Mouse (Mus musculus): Measurements from ENCODE around the gene Gtf2ird2. TPM values are rescaled to one million over a fixed set of nuclear protein-coding genes. Genes with fewer than 3 reads are reported as not detected.

The Gtf2ird2 gene
- polyA plus RNA-seq, 1 experiment, result 0.41 TPM

DNA sequence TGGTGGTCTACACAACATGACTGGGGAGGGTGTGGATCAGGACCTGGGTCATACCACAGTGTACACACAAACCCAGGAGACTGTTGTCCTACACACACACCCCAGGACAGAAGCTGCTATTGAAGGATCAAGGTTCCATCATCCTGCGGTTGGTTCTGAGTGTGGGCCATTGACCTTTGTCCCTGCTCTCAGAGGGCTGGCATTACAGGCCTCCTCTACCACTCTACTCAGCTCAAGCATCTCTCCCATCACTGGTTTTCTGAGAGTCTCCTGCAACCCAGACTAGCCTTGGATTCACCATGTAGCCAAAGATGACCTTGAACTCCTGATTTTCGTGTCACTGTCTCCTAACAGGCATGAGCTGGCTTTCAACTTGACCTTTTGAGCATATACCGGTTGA, 52.4 kb downstream of the Gtf2ird2 start:
- Histone ChIP-seq H3K4me1 (ENCODE audit: control insufficient read depth) (peaks cover 10% of the 10 kb centered on the region), H3K4me3 (replicated peaks) (no peak overlapping the region), H3K9me3 (ENCODE audit: control insufficient read depth, low read length) (no peaks in the 10 kb centered on the region), H3K27me3 (ENCODE audit: control insufficient read depth) (no peaks in the 10 kb centered on the region), H3K36me3 (ENCODE audit: control insufficient read depth) (peaks cover 55% of the 10 kb centered on the region)
- TF ChIP-seq TAL1 (IDR thresholded peaks at IDR 0.05; ENCODE audit: low read length) (no peak), GATA1 (IDR thresholded peaks at IDR 0.05; ENCODE audit: low read length) (no peak)

DNA sequence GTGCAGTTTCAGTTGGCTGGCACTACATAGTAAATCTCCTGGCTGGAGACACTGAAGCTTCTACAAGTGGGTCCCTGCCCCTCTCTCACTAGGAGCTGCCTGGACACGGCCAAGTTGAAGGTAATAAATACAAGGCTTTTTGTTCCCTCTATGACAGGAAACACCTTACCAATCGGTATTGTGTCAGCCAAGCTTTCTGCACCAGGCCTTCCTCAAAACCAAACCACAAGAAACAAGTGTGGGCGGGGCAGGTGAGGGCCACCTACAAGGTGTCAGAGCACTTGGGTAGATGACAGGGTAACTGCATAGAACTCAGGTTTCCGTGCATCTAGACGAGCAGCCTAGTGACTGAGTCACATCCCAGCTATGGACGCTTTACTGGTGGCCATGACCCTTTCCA, 53.0 kb downstream of the Gtf2ird2 start:
- Histone ChIP-seq H3K4me1 (ENCODE audit: control insufficient read depth) (peaks cover 10% of the 10 kb centered on the region), H3K36me3 (ENCODE audit: control insufficient read depth) (peaks cover 60% of the 10 kb centered on the region), H3K27me3 (ENCODE audit: control insufficient read depth) (no peaks in the 10 kb centered on the region), H3K9me3 (ENCODE audit: control insufficient read depth, low read length) (no peaks in the 10 kb centered on the region), H3K4me3 (replicated peaks) (no peak overlapping the region)
- TF ChIP-seq TAL1 (IDR thresholded peaks at IDR 0.05; ENCODE audit: low read length) (no peak), GATA1 (IDR thresholded peaks at IDR 0.05; ENCODE audit: low read length) (no peak)

DNA sequence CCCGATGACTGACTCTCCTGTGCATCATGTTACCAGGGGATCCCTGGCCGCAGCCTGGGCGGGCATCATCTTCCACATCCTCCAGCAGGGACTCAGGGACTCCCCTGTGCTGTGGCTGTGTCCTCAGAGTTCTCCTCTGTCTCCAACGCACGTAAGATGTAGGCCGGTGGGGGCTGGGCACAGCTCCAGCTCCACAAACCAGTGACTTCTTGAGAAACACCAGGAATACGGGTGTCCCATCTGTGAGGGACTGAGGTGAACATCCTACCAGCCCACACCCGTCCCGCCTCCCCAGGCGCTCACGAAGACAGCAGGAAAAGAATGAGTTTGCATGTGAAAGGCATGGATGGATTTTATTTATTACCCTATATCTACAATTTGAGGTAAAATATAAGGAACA, 53.7 kb downstream of the Gtf2ird2 start:
- Histone ChIP-seq H3K27me3 (ENCODE audit: control insufficient read depth) (no peaks in the 10 kb centered on the region), H3K36me3 (ENCODE audit: control insufficient read depth) (peaks cover 68% of the 10 kb centered on the region), H3K4me3 (replicated peaks) (no peak overlapping the region), H3K4me1 (ENCODE audit: control insufficient read depth) (peaks cover 5% of the 10 kb centered on the region), H3K9me3 (ENCODE audit: control insufficient read depth, low read length) (no peaks in the 10 kb centered on the region)
- TF ChIP-seq GATA1 (IDR thresholded peaks at IDR 0.05; ENCODE audit: low read length), result no peak

DNA sequence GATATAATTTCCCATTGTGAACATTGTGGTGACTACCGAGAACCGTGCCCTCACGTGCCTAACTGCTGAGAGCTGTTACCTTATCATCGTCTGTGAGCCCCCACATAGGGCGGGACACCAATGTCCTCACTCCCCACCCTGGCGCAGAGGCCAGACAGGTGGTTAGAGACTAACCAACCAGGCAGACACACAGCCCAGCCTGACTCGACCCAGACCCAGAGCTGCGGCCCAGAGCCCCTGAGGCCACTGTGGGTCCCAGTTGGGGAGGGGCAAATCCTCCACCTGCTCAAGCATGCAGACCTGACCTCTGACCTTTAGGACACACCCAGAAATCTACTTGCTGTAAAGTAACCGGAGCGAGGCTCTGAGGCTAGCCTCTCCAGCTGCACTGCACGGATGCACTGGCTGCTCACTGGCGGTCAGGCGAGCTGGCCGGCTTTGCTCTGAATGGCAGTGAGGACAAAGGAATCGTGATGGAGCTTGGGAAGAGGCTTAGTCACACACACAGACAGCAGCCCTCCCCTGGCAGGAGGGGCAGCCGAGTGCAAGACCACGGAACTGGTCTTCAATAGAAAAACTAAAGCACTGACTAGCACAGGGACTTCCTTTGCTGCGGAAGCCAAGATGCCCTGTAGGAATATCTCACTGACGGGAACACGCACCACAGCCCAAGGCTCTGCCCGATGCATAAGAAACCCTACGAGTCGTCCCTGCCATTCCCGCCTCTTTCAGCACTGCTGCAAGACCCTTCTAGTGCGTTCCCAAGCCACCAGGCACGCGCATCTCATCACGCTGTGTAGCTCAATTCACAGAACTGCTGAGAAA, 54.3 kb downstream of the Gtf2ird2 start:
- TF ChIP-seq TAL1 (IDR thresholded peaks at IDR 0.05; ENCODE audit: low read length), result no peak
- no peak for TF ChIP-seq GATA1 (IDR thresholded peaks at IDR 0.05; ENCODE audit: low read length)
- Histone ChIP-seq H3K4me1 (ENCODE audit: control insufficient read depth) (peaks cover 3% of the 10 kb centered on the region), H3K27me3 (ENCODE audit: control insufficient read depth) (no peaks in the 10 kb centered on the region), H3K4me3 (replicated peaks) (no peak overlapping the region), H3K36me3 (ENCODE audit: control insufficient read depth) (peaks cover 74% of the 10 kb centered on the region), H3K9me3 (ENCODE audit: control insufficient read depth, low read length) (no peaks in the 10 kb centered on the region)

DNA sequence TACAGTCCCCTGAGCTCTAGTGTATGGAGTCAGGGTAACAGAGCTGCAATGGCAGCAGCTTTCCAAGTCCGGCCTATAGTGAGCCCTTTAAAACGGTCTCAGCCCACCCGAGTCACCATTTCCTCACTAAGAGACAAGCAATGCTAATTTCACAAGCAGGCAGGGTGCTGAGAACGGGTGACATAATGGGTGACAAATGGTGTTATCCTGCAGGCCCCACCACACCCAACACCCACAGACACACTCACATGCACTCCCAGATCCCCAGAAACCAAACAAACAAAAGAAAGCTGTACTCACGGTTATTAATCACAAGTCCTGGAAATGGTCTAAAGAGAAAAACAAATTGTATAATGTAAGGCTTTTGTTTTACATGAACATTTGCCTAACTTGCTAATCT, 58.0 kb downstream of the Gtf2ird2 start:
- TF ChIP-seq TAL1 (IDR thresholded peaks at IDR 0.05; ENCODE audit: low read length), result no peak
- no peak for TF ChIP-seq GATA1 (IDR thresholded peaks at IDR 0.05; ENCODE audit: low read length)
- Histone ChIP-seq H3K9me3 (ENCODE audit: control insufficient read depth, low read length) (no peaks in the 10 kb centered on the region), H3K4me3 (replicated peaks) (no peak overlapping the region), H3K36me3 (ENCODE audit: control insufficient read depth) (peaks cover 100% of the 10 kb centered on the region), H3K27me3 (ENCODE audit: control insufficient read depth) (no peaks in the 10 kb centered on the region), H3K4me1 (ENCODE audit: control insufficient read depth) (peaks cover 3% of the 10 kb centered on the region)

DNA sequence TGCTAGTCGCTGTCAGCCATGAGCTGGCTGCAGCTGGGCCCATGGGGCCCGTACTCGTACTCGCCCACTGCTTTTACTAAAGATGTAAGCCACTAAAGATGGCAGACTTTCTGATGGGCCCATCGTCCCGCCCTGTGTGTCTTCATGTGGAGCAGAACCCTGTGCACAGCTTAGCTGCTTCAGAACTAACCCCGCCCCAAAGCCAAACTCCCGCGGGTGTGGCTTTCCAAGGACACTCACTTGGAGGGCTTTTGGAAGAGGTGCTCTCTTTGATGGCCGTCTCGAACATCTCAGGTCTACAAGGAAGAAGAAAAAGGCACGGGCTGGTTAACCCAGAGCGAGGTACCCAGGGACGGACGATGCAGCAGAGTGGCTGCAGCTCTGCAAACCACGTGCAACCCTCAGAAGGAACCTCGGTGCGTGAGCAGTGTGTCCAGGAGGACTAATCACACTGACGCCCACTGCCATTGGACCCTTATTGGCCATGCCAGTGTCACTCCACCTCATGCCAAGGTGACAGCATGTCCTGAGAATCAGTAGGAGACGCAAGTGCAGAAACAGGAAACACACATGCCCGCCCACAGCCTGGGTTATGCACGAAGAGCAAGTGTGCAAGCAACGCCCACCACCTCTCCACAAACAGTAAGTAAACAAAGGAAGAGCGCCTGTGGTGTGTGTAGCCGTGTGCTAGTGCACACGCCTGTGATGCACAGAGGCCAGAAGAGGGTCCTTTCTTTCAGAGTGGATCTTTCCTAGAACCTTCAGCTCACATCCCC, 60.0 kb downstream of the Gtf2ird2 start:
- Histone ChIP-seq H3K9me3 (ENCODE audit: control insufficient read depth, low read length) (no peaks in the 10 kb centered on the region), H3K4me1 (ENCODE audit: control insufficient read depth) (no peaks in the 10 kb centered on the region; the same call in 1 of the 2 replicates), H3K36me3 (ENCODE audit: control insufficient read depth) (peaks cover 100% of the 10 kb centered on the region), H3K4me3 (replicated peaks) (no peak overlapping the region), H3K27me3 (ENCODE audit: control insufficient read depth) (no peaks in the 10 kb centered on the region)
- TF ChIP-seq GATA1 (IDR thresholded peaks at IDR 0.05; ENCODE audit: low read length) (no peak), TAL1 (IDR thresholded peaks at IDR 0.05; ENCODE audit: low read length) (no peak)

DNA sequence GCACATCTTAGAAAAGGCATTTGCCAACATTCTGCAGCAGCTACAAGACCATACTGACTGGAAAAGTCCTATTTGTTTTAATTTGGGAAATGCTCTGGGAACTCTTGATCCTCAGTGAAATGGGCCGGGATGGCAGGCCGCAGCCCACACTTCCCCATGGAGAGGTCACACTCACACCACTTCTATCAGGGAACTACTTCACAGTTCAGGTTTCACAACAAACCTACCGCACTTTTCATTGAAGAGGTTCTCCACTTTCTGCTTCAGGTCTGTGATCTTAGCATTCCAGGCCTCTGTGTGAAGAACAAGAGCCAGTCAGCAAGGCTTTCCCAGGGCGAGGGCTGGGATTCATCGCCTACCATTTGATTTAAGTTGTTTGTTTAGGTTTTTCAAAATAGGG, 61.1 kb downstream of the Gtf2ird2 start:
- no peak overlapping the region for H3K4me3 ChIP-seq (replicated peaks)
- peaks cover 100% of the 10 kb centered on the region for H3K36me3 ChIP-seq (ENCODE audit: control insufficient read depth)
- no peaks in the 10 kb centered on the region for H3K27me3 ChIP-seq (ENCODE audit: control insufficient read depth)
- no peaks in the 10 kb centered on the region for H3K9me3 ChIP-seq (ENCODE audit: control insufficient read depth, low read length)
- TF ChIP-seq TAL1 (IDR thresholded peaks at IDR 0.05; ENCODE audit: low read length) (no peak), GATA1 (IDR thresholded peaks at IDR 0.05; ENCODE audit: low read length) (no peak)
- no peaks in the 10 kb centered on the region for H3K4me1 ChIP-seq (ENCODE audit: control insufficient read depth)

DNA sequence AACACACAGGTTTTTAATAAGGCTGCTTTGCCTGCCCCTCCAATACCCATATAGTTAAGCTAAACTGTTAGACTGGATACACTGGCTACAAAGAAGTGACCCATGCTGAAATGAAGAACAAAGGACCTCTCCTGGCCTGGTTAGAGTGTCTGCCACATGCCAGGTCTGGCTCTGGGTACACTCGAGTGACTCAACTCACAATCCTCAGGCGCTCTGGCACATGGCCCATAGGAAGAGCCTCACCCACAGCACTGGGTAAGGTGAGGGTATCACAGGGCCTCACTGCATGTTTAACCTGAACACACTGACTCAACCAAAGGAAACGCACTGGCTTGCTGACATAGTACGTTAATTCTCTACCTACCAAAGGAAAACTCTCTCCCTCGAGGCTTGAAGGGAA, 62.3 kb downstream of the Gtf2ird2 start:
- H3K27me3 ChIP-seq (ENCODE audit: control insufficient read depth), result no peaks in the 10 kb centered on the region
- peaks cover 97% of the 10 kb centered on the region for H3K36me3 ChIP-seq (ENCODE audit: control insufficient read depth)
- no peaks in the 10 kb centered on the region for H3K4me1 ChIP-seq (ENCODE audit: control insufficient read depth)
- H3K4me3 ChIP-seq (replicated peaks), result no peak overlapping the region
- H3K9me3 ChIP-seq (ENCODE audit: control insufficient read depth, low read length), result no peaks in the 10 kb centered on the region
- TF ChIP-seq TAL1 (IDR thresholded peaks at IDR 0.05; ENCODE audit: low read length), result no peak

DNA sequence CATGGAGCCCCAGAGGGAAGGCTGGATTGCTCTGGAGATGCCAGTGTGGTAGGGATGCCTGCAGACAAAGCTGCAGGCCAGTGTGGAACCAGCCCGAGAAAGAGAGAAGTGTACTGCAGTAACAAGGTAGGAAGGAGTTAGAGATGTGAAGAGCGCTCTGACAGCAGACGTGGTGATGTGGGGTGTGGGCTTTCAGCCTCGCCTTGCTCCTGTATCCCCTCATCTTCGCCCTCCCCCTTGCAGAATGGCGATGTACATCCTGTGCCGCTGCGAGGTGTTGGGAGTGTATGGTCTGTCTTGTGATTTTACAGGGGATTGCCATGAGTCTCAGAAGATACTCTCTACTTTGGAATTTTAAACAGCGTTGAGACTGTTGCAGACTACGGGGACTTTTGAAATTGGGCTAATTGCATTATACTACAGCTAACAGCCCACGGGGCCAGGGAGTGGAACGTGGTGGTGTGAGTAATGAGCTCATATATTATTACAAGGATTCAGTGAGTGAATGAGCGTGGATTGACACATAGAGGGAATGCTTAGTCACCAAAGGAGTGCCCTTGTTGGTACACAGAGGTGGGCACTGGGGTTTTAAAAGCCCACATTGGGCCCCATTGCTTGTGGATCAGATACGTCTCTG, 64.9 kb downstream of the Gtf2ird2 start:
- H3K4me1 ChIP-seq (ENCODE audit: control insufficient read depth), result no peaks in the 10 kb centered on the region
- H3K4me3 ChIP-seq (replicated peaks), result no peak overlapping the region
- H3K27me3 ChIP-seq (ENCODE audit: control insufficient read depth), result no peaks in the 10 kb centered on the region
- H3K36me3 ChIP-seq (ENCODE audit: control insufficient read depth), result peaks cover 96% of the 10 kb centered on the region
- TF ChIP-seq TAL1 (IDR thresholded peaks at IDR 0.05; ENCODE audit: low read length) (no peak), GATA1 (IDR thresholded peaks at IDR 0.05; ENCODE audit: low read length) (no peak)
- H3K9me3 ChIP-seq (ENCODE audit: control insufficient read depth, low read length), result no peaks in the 10 kb centered on the region
